Mouse (Mus musculus) thymus, adult 18-20 months (tissue): ENCODE data around the gene Fgfr2.

ENCODE experiments used
- DNase-seq, 2 experiments: peaks; one replicate each; pipeline ENCODE4 v3.0.0; 2022; ENCODE audit warnings: mixed read lengths in 2 of 2

The Fgfr2 gene

GRCm38 (mm10) chr7:130977794-130978521, 2145.2 kb downstream of the Fgfr2 start:
- no peak for DNase-seq

- no peak for DNase-seq
Observed at GRCm38 (mm10) chr7:130976305-130976935, 2146.7 kb downstream of the Fgfr2 start.

GRCm38 (mm10) chr7:130972767-130973166, 2150.4 kb downstream of the Fgfr2 start:
- DNase-seq: no peak

- no peak for DNase-seq
Observed at GRCm38 (mm10) chr7:130969507-130969906, 2153.6 kb downstream of the Fgfr2 start.

- DNase-seq: no peak
Observed at GRCm38 (mm10) chr7:130969076-130969475, 2154.1 kb downstream of the Fgfr2 start.

- no peak for DNase-seq
Observed at GRCm38 (mm10) chr7:130968537-130968936, 2154.6 kb downstream of the Fgfr2 start.

GRCm38 (mm10) chr7:130967901-130968300, 2155.2 kb downstream of the Fgfr2 start:
- DNase-seq: no peak

GRCm38 (mm10) chr7:130966876-130967275, 2156.3 kb downstream of the Fgfr2 start:
- DNase-seq: no peak

GRCm38 (mm10) chr7:130966451-130966850, 2156.7 kb downstream of the Fgfr2 start:
- no peak for DNase-seq

- no peak for DNase-seq
Observed at GRCm38 (mm10) chr7:130965909-130966365, 2157.2 kb downstream of the Fgfr2 start.

GRCm38 (mm10) chr7:130965396-130965795, 2157.8 kb downstream of the Fgfr2 start:
- no peak for DNase-seq

GRCm38 (mm10) chr7:130964686-130965085, 2158.5 kb downstream of the Fgfr2 start:
- no peak for DNase-seq

- DNase-seq: no peak
Observed at GRCm38 (mm10) chr7:130961429-130961828, 2161.7 kb downstream of the Fgfr2 start.

- DNase-seq: no peak
Observed at GRCm38 (mm10) chr7:130959868-130960267, 2163.3 kb downstream of the Fgfr2 start.

- DNase-seq: no peak
Observed at GRCm38 (mm10) chr7:130958551-130958950, 2164.6 kb downstream of the Fgfr2 start.

GRCm38 (mm10) chr7:130954177-130954601, 2169.0 kb downstream of the Fgfr2 start:
- no peak for DNase-seq

- no peak for DNase-seq
Observed at GRCm38 (mm10) chr7:130953376-130953775, 2169.8 kb downstream of the Fgfr2 start.

- no peak for DNase-seq
Observed at GRCm38 (mm10) chr7:130951004-130951403, 2172.1 kb downstream of the Fgfr2 start.

GRCm38 (mm10) chr7:130950482-130950881, 2172.7 kb downstream of the Fgfr2 start:
- no peak for DNase-seq

GRCm38 (mm10) chr7:130949331-130949751, 2173.8 kb downstream of the Fgfr2 start:
- no peak for DNase-seq

GRCm38 (mm10) chr7:130948563-130949208, 2174.5 kb downstream of the Fgfr2 start:
- DNase-seq: no peak

GRCm38 (mm10) chr7:130946303-130946702, 2176.8 kb downstream of the Fgfr2 start:
- no peak for DNase-seq

- no peak for DNase-seq
Observed at GRCm38 (mm10) chr7:130945730-130946129, 2177.4 kb downstream of the Fgfr2 start.
